8 mouse cellular contexts compared by ENCODE assay signal in the genomic region with DNA sequence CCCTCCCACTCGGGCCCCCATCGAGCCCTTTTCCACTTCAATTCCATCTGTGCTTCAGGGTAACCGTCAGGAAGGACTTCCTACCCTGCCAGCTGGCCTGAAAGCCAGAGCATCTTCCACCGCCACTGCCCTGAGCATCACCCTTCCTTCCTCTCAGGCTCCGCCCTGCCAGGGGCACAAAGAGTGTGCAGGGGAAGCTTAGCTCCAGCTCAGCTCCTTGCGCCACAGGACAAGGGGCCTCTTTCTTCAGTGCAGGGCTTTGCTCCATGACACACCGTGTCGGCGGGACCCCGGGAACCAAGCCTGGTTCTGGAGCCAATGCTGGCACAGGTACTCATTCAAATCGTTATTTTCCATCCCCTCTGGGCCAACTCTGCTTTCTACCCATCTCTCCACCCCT.
A peak's percentile ranks its signal among the peaks of the same experiment; 100 is the strongest.
DNase-seq lines count a peak whose midpoint lies in the region; ATAC-seq and TF ChIP-seq lines count a peak whose summit lies in the region.

No protein-coding gene starts in this region.

- 55% methylated on average over 11 of the region's 11 CpGs for WGBS in heart, embryonic 15.5 days
- WGBS in heart, embryonic 12.5 days, result 49% methylated on average over 11 of the region's 11 CpGs
- WGBS in forebrain, embryonic 13.5 days, result 16% methylated on average over 11 of the region's 11 CpGs
- 43% methylated on average over 11 of the region's 11 CpGs for WGBS in lung, embryonic 15.5 days

- peak; percentile 53 for DNase-seq in brain, embryonic 14.5 days (ENCODE audit: low read depth)
- DNase-seq in urinary bladder, adult 2 months (ENCODE audit: low spot score), result no peak
- DNase-seq in layer of hippocampus, adult 11-12 months (ENCODE audit: low spot score), result no peak
- no peak for DNase-seq in left cerebral cortex, adult 8-10 months (ENCODE audit: low spot score in 2 of 2)

- H3K9ac ChIP-seq in heart, embryonic 15.5 days, result no peak overlapping the region
- no peak overlapping the region for H3K9ac ChIP-seq in heart, embryonic 12.5 days
- 0 out of 2 replicates have a peak overlapping the region, but pooled peaks have one; percentile 37 for H3K9ac ChIP-seq in forebrain, embryonic 13.5 days
- no peak overlapping the region for H3K9ac ChIP-seq in lung, embryonic 15.5 days

- H3K4me3 ChIP-seq in heart, embryonic 15.5 days, result no peak overlapping the region
- H3K4me3 ChIP-seq in heart, embryonic 12.5 days, result no peak overlapping the region
- H3K4me3 ChIP-seq in forebrain, embryonic 13.5 days, result no peak overlapping the region
- peak overlapping the region; percentile 4; the same call in 1 of the 2 replicates for H3K4me3 ChIP-seq in lung, embryonic 15.5 days

- no peaks in the 10 kb centered on the region for H3K9me3 ChIP-seq in heart, embryonic 15.5 days (replicated peaks)
- H3K9me3 ChIP-seq in heart, embryonic 12.5 days (replicated peaks), result no peaks in the 10 kb centered on the region
- no peaks in the 10 kb centered on the region for H3K9me3 ChIP-seq in forebrain, embryonic 13.5 days (replicated peaks)
- no peaks in the 10 kb centered on the region for H3K9me3 ChIP-seq in lung, embryonic 15.5 days

- TF ChIP-seq CTCF in brain, embryonic 14.5 days (IDR thresholded peaks at IDR 0.05; ENCODE audit: borderline replicate concordance, extremely low read depth, insufficient read depth, insufficient read length), result no peak

- ATAC-seq in heart, embryonic 15.5 days (replicated peaks; ENCODE audit: insufficient number of reproducible peaks, insufficient read depth, low FRiP score, low read depth), result 0 out of 2 replicates have a peak, but pooled peaks have one; percentile 36
- ATAC-seq in heart, embryonic 12.5 days (ENCODE audit: insufficient number of reproducible peaks, low FRiP score), result no peak
- ATAC-seq in forebrain, embryonic 13.5 days, result no peak
- ATAC-seq in lung, embryonic 15.5 days (ENCODE audit: borderline replicate concordance, extremely low read depth, low FRiP score, low TSS enrichment), result no peak

- H3K27ac ChIP-seq in heart, embryonic 15.5 days, result no peak overlapping the region
- H3K27ac ChIP-seq in heart, embryonic 12.5 days (ENCODE audit: poor library complexity, severe bottlenecking), result no peak overlapping the region
- H3K27ac ChIP-seq in forebrain, embryonic 13.5 days, result no peak overlapping the region
- H3K27ac ChIP-seq in lung, embryonic 15.5 days, result no peak overlapping the region

- no peak for TF ChIP-seq POLR2A in brain, embryonic 14.5 days (IDR thresholded peaks at IDR 0.05; ENCODE audit: borderline replicate concordance, extremely low read depth, insufficient read depth, insufficient read length, poor library complexity, severe bottlenecking)

- H3K4me1 ChIP-seq in heart, embryonic 15.5 days (replicated peaks), result peaks cover 19% of the 10 kb centered on the region
- H3K4me1 ChIP-seq in heart, embryonic 12.5 days (replicated peaks), result peaks cover 29% of the 10 kb centered on the region
- peaks cover 20% of the 10 kb centered on the region for H3K4me1 ChIP-seq in forebrain, embryonic 13.5 days
- H3K4me1 ChIP-seq in lung, embryonic 15.5 days, result peaks cover 40% of the 10 kb centered on the region

- no peaks in the 10 kb centered on the region for H3K27me3 ChIP-seq in heart, embryonic 15.5 days
- H3K27me3 ChIP-seq in heart, embryonic 12.5 days (replicated peaks), result no peaks in the 10 kb centered on the region; the same call in 1 of the 2 replicates
- peaks cover 19% of the 10 kb centered on the region; the same call in 1 of the 2 replicates for H3K27me3 ChIP-seq in forebrain, embryonic 13.5 days
- H3K27me3 ChIP-seq in lung, embryonic 15.5 days, result no peaks in the 10 kb centered on the region

- no peak overlapping the region for H3K4me2 ChIP-seq in heart, embryonic 15.5 days
- H3K4me2 ChIP-seq in heart, embryonic 12.5 days, result no peak overlapping the region
- H3K4me2 ChIP-seq in forebrain, embryonic 13.5 days, result peak overlapping the region; percentile 14; the same call in 1 of the 2 replicates
- H3K4me2 ChIP-seq in lung, embryonic 15.5 days, result peak overlapping the region; percentile 12; the same call in 1 of the 2 replicates

- no peaks in the 10 kb centered on the region for H3K36me3 ChIP-seq in heart, embryonic 15.5 days
- H3K36me3 ChIP-seq in heart, embryonic 12.5 days, result no peaks in the 10 kb centered on the region
- H3K36me3 ChIP-seq in forebrain, embryonic 13.5 days (ENCODE audit: poor library complexity, severe bottlenecking), result no peaks in the 10 kb centered on the region
- no peaks in the 10 kb centered on the region for H3K36me3 ChIP-seq in lung, embryonic 15.5 days

Comparison
In these comparisons a context has a peak if more than half of its experiments do, and no peak if none do; other contexts are left out.
1. H3K4me2 ChIP-seq: peak in forebrain, embryonic 13.5 days (single experiment) and lung, embryonic 15.5 days (single experiment); none in heart, embryonic 15.5 days (single experiment) and heart, embryonic 12.5 days (single experiment).